Mouse (Mus musculus) thymus, adult 2 months (tissue): ENCODE data around the gene Lekr1.

Experiments
- CTCF ChIP-seq: fragments of 200-500 bp; IDR thresholded peaks from 2 replicates; pipeline ENCODE4 v1.5.1; 2012; ENCODE audit warnings: mild to moderate bottlenecking, control low read depth, low read length, moderate library complexity, borderline replicate concordance; ENCODE audit not compliant: control insufficient read depth, poor library complexity, insufficient read depth; ENCODE audit errors: extremely low read depth
- POLR2A ChIP-seq: fragments of 200-500 bp; IDR thresholded peaks from 2 replicates; pipeline ENCODE4 v1.6.1; 2012; ENCODE audit warnings: mild to moderate bottlenecking, low read length, control low read depth, moderate library complexity; ENCODE audit not compliant: control insufficient read depth, poor library complexity, insufficient read depth; ENCODE audit errors: extremely low read depth

GRCm38 (mm10) chr3:65737816-65738215 lies 71.8 kb downstream of the Lekr1 start:
- no peak for TF ChIP-seq CTCF
- TF ChIP-seq POLR2A = no peak
